Mouse (Mus musculus) sigmoid colon, adult 10 weeks (tissue): ENCODE data around the gene Gpr152. TPM values are rescaled to one million over a fixed set of nuclear protein-coding genes. Genes with fewer than 3 reads are reported as not detected.

Source experiments
- polyA plus RNA-seq: library from polyadenylated mRNA; stranded (reverse); fragments of 350-450 nt; fragmentation: Illumina TruSeq; extraction: RNeasy Lipid Tissue Mini Kit (QIAGEN cat#74804); gene quantifications from one replicate; pipeline ENCODE4 v1.2.3, GENCODE M21; 2014; ENCODE audit warnings: low read depth, low replicate concordance

Gpr152 gene
- not detected for polyA plus RNA-seq

DNA sequence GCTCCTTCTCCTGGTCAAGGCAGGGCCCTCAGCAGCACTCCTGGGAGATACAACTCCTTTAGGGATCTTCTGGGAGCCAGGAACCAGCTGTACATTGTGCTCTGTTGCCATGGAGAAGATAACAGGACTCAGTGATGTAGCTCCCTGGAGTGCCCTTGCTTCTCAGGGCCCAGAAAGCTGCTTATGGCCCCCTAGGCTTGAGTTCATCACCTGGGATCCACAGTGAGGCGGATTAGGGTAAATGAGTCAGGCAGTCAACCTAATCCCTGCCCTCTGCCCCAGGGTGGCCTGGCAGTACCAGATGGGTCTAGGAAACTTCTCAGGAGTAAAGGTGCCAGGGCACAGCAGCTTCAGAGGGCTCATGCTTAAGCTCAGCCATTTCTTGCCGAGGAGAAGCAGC is at the start of gene Gpr152:
Gene Gpr152, plus strand, starts transcription at position 342 of the 400 bp plus-strand sequence.

DNA sequence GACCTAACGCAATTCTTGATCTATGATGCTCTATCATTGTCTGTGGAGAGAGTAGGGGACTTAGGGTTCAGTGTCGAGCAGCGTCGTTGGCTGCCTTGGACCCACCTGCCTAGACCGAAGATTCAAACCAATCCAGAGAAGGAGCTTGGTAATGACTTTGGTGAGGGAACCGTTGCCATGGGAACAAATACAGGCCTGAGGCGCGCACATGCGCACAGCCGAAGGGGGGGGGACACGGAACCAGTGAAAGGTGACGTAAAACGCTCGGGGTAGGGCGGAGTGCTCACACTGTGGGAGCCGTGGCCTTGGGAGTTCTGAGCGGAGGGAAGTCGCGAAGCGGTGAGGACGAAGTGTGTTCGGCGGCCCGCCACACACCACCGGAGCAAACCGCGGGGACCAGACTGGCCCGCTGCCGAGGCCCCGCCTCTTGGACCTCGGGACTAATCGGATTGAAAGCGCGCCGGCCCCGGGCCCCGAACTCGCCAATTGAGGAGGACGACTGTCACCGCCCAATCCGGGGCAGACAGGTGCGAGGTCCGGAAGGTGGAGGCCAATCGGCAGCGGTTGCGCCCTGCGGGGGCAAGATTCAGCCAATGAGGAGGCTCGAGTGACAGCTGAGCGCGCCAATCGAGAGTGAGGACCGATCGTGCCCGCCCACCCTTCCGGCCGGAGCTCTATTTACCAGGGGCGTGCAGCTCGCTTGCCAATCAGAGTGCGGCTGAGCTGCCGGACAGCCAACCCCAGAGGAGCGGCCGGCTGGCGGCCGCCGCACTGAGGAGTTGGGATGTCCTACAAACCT is 42.7 kb upstream of the Gpr152 start, which contains the start of gene Cdk2ap2:
Gene Cdk2ap2, plus strand, starts transcription at position 541 of the 799 bp plus-strand sequence.

DNA sequence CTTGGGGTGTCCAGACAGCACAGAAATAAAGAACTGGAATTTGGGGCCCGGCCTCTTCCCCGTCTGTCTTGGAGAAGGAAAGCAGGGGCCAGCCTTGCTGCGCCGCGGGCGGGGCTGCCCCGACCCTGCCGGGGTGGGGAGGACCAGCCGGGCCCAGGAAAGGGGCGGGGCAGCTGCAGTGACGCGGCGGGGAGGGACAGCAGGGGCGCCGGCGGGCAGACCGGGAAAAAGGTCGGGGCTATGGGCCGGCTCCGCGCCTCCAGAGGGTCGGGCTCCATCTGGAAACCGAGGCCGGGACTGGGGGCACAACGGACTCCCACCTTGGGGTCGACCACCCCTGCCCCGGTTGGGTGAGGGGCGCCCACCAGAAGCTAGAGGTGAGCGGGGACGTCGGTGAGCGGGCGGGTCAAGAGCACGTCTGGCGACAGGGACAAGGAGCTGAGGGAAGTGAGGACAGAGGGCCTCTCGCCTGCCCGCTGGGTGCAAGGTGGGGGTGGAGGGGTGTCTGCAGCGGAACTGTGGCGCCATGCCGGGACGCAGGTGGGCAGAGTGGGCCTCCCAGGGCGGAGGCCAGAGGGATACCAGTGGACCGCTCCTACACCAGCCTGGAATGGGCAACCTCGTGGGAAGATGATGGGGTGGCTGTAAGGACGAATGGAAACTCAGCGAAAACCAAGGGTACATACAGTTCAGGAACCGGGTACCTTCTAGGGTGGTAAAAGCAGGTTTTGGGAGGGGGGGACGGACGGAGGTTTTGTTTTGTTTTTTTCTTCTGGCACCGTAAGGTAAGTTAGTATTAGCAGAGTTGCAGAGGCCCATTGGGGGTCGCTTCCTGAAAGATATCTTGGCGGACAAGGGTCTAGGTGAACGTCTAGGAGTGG is 39.5 kb upstream of the Gpr152 start, which contains the start of gene Pitpnm1:
Gene Pitpnm1, plus strand, starts transcription at position 162 of the 881 bp plus-strand sequence.

DNA sequence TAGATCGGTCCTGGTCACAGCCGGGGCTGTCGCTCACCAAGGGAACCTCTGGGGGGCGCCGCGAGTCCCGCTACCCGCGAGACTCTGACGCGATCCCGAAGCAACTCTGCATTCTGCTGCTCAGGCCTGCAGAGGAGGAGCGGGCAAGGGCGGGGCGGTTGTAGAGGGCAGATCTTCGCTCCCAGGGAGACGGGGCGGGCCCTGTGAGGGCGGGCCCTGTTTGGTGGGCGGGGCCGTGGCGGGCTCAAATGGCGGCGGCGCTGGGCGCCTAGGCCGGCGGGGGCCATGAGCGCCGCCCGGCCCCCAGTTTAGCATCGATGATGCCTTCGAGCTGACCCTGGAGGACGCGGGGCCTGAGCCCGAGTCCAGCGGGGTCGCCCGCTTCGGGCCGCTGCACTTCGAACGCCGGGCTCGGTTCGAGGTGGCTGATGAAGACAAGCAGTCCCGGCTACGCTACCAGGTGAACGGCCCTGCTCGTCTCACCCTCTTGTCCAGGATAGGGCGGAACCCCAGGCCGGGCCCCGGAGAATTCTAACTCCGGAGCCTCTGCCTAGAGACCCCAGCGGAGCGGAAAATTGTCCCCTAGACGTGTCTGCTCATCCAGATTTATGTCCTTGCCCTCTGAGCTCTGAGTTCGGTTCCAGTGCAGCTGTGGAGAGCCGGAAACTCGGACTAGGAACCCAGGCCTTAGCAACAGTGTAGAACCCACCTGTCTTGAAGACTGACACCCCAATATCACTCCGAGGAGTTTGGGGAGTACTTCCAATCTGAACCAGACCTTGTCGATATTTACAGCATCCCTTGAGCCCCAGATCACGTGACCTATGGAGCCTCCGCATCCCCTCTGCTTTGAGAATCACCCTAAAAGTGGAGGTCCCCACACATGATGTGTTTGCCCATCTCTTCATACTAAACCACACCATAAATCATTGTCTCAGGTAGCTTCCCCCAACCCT is 13.6 kb upstream of the Gpr152 start, which contains the start of gene Aip:
Gene Aip, minus strand, starts transcription at position 118 of the 956 bp plus-strand sequence.

DNA sequence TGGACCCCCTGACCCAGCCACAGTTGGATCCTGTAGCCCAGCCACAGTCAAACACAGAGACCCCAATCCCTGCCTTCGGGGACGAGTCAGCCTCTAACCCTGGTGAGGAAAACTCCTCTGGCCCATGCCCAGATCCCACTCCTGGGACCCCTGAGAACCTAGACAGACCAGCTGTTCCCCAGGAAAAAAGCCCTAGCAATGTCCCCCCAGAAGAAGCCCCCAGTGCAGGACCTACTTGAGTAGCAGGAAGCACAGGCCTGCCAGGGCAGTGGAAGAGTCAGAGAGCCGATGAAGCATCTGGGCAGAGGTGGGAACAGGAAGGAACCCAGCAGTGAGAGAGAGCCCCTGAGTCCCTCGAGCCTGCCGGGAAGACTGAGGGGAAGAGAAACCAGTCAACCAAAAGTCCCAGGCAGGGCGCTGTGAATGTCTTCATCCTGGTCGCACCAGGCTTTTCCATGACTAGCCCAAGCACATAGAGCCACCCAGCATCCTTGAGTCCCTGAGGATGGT is 4.2 kb downstream of the Gpr152 start, which contains the start of gene Cabp4:
Gene Cabp4, minus strand, starts transcription at position 275 of the 510 bp plus-strand sequence.

DNA sequence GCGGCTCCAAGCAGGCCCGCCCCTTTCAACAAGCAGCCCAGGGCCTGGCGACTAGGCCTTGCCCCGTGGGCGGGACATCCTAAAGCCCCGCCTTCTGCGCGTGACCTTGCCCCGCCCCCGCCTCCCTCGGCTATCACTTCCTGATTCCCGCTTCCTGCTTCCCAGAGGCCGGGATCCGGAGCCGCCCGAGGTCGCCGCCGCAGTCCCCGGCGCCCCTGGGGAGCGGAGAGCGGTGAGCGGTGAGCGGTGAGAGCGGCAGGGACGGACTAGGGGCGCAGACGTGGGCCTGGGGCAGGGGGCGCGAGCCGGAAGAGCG is 8.9 kb downstream of the Gpr152 start, which contains the start of gene Coro1b:
Gene Coro1b, plus strand, starts transcription at position 129 of the 316 bp plus-strand sequence.

DNA sequence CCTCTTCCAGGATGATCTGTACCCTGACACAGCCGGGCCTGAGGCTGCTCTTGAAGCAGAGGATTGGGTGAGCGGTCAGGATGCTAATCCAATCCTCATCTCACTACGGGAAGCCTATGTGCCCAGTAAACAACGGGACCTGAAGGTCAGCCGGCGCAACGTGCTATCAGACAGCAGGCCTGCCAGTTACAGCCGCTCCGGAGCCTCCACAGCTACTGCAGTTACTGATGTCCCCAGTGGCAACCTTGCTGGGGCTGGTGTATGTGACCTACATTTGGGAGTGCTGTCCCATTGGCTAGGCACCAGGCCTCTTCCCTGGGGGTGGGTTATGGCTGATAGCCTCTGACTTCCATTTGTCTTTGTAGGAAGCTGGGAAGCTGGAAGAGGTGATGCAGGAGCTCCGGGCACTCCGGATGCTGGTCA is 13.7 kb downstream of the Gpr152 start, which contains the start of gene Ptprcap:
Gene Ptprcap, plus strand, starts transcription at position 373 of the 423 bp plus-strand sequence.

DNA sequence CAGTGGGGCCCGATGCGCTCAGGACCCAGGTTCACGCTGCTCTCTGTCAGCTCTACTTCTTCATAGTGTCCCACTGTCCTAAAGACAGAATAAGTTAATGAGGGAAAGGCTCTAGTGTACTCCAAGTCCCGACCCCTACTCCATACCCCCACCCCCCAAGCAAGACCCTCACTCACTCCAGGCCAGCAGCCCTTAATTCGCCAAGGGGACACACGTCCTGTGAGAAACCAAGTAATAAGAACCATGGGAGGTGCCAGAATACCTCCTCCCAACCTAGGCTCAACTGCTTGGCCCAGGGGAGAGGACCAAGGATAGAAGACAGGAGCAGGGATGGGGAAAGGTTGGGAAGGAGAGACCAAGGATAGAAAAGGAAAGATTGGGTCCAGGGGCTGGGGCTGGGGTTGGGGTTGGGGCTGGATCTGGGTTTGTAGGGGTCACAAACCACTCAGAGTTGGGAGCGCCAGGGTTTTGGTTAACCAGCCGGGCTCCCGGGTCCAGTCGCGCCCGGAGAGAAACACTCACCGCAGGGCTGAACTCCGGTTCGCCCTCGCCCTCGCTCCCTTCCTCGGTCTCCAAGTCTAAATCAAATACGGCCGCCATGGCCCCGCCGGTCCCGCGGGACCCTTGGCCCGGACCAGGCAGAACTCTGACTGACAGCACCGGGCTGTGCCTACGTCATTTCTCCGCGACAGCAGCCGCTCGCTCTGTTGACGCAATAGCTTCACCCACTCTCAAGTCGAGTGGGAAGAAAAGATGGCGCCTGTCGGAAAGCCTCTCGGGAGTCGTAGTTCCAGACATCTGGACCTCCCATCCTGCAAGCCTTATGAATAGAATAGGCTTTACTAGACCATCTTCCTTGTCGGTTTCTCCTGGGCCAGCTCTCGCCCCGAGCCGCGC is 23.3 kb downstream of the Gpr152 start, which contains the start of gene Rps6kb2:
Gene Rps6kb2, minus strand, starts transcription at position 709 of the 897 bp plus-strand sequence.

DNA sequence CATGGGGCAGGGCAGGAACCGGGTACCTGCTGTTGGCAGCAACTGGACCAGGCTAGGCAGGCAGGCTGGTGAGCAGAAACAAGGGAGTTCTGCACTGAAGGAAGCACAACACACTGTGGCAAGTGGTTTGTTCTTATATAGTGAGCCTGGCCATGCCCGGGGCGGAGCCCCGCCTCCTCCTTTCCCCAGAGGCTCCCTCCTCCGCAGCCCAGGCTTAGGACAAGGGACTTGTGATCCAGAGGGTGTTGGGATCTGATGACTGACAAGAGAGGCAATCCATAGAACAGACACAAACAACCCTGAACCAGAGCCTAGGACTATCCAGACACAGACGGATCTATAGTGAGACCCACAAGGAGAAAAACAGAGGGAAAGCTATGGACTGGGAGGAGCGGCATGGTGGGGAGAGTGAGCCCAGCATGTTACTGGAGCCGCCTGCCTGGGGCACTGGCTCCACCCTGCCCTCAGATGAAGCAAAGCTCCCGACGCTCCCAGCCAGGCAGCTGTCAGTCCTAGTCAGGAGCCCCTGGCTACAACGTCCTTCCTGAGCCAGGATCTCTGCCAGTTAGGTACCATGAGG is 35.9 kb downstream of the Gpr152 start, which contains the start of gene Carns1:
Gene Carns1, minus strand, starts transcription at position 112 of the 580 bp plus-strand sequence.

DNA sequence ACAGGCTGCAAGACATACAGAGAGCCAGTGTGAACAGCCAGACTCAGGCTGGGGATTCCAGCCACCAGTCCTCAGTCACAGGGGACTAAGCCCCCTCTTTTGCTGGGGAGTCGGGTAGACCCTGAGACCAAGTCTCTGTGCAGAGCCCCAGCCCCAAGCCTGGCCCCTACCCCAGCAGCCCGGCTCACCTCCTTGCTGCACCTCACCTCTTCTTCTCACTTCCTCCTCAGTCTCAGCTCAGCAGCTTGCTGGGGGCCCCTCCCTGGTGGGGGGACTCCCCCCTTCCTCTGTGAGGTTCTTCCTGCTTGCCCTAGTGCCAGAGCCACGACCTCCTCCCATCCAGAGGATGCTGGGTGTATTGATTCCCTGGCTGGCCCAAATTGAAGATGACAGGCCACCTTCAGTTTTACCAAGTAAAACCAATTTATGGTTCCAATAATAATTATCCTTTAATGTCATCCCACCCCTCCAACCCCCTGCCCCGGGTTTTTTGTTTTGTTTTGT is 51.3 kb downstream of the Gpr152 start, which contains the start of gene Tbc1d10c:
Gene Tbc1d10c, minus strand, starts transcription at position 454 of the 504 bp plus-strand sequence.

DNA sequence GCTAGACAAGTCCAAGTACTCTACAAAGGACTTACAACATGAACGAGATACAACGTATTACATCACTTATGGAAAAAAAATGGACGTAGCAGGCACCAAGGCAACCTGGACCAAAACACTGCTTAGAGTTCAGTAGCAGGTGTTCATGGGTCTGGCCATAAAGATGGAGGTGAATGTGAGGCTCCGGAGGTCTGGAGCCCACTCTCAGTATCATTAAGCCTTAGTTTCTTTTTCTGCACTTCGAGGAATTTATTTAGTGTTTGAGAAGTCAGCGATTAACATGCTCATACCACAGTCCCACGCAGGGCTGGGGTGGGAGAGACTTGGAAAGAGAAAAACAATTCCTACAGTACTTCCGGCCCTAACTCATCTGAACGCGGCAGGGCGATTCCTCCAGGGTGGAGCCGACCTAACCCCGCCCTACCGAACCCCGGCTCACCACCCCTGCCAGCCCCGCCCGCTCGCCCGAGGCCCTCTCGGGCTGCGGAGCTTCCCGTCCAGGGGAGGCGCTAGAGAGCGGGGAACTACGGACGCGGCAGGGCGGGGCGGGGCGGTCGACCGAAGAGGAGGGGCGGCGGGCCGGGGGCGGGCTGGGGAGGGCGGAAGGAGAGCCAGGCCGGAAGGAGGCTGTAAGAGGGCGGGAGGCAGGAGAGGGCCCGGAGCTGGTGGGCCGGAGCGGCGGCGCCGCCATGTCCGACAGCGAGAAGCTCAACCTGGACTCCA is 52.1 kb downstream of the Gpr152 start, which contains the start of gene Ppp1ca:
Gene Ppp1ca, plus strand, starts transcription at position 538 of the 723 bp plus-strand sequence.

Other genes starting within 250 kb of the Gpr152 start
- 3.8 TPM for gene Tcirg1, start 232.7 kb upstream of the Gpr152 start, polyA plus RNA-seq
- 5.1 TPM for gene Ndufs8, start 227.0 kb upstream of the Gpr152 start, polyA plus RNA-seq
- gene Aldh3b1, start 210.0 kb upstream of the Gpr152 start, polyA plus RNA-seq, result 0.50 TPM
- 1.8 TPM for gene Unc93b1, start 204.6 kb upstream of the Gpr152 start, polyA plus RNA-seq
- gene Aldh3b3, start 181.1 kb upstream of the Gpr152 start, polyA plus RNA-seq, result not detected
- gene Aldh3b2, start 167.5 kb upstream of the Gpr152 start, polyA plus RNA-seq, result 0.44 TPM
- gene Acy3, start 153.2 kb upstream of the Gpr152 start, polyA plus RNA-seq, result 1.1 TPM
- not detected for gene Tbx10, start 147.0 kb upstream of the Gpr152 start, polyA plus RNA-seq
- gene Nudt8, start 139.2 kb upstream of the Gpr152 start, polyA plus RNA-seq, result not detected
- 0.47 TPM for gene Gm49405, start 139.2 kb upstream of the Gpr152 start, polyA plus RNA-seq
- not detected for gene Doc2g, start 136.5 kb upstream of the Gpr152 start, polyA plus RNA-seq
- gene Ndufv1, start 127.0 kb upstream of the Gpr152 start, polyA plus RNA-seq, result 8.4 TPM
- gene Gstp1, start 101.8 kb upstream of the Gpr152 start, polyA plus RNA-seq, result 27.6 TPM
- 2.6 TPM for gene Gstp2, start 93.8 kb upstream of the Gpr152 start, polyA plus RNA-seq
- not detected for gene Gstp3, start 80.2 kb upstream of the Gpr152 start, polyA plus RNA-seq
- gene Cabp2, start 58.2 kb upstream of the Gpr152 start, polyA plus RNA-seq, result not detected
- gene Cdk2ap2, start 42.6 kb upstream of the Gpr152 start, polyA plus RNA-seq, result 4.7 TPM
- 0.63 TPM for gene Pitpnm1, start 39.8 kb upstream of the Gpr152 start, polyA plus RNA-seq
- gene Aip, start 13.9 kb upstream of the Gpr152 start, polyA plus RNA-seq, result 0.47 TPM
- 0.66 TPM for gene Cabp4, start 4.2 kb downstream of the Gpr152 start, polyA plus RNA-seq
- 53.4 TPM for gene Coro1b, start 8.8 kb downstream of the Gpr152 start, polyA plus RNA-seq
- 10.0 TPM for gene Ptprcap, start 13.8 kb downstream of the Gpr152 start, polyA plus RNA-seq
- 3.2 TPM for gene Rps6kb2, start 23.6 kb downstream of the Gpr152 start, polyA plus RNA-seq
- gene Carns1, start 35.7 kb downstream of the Gpr152 start, polyA plus RNA-seq, result 1.9 TPM
- 1.2 TPM for gene Tbc1d10c, start 51.5 kb downstream of the Gpr152 start, polyA plus RNA-seq
- gene Ppp1ca, start 52.3 kb downstream of the Gpr152 start, polyA plus RNA-seq, result 90.7 TPM
- gene Rad9a, start 61.9 kb downstream of the Gpr152 start, polyA plus RNA-seq, result 2.5 TPM
- 0.44 TPM for gene Clcf1, start 74.5 kb downstream of the Gpr152 start, polyA plus RNA-seq
- gene AC109138.7, start 74.6 kb downstream of the Gpr152 start, polyA plus RNA-seq, result not detected
- not detected for gene Pold4, start 92.1 kb downstream of the Gpr152 start, polyA plus RNA-seq
- gene Ssh3, start 129.4 kb downstream of the Gpr152 start, polyA plus RNA-seq, result 9.6 TPM
- not detected for gene Ankrd13d, start 143.3 kb downstream of the Gpr152 start, polyA plus RNA-seq
- gene Grk2, start 166.4 kb downstream of the Gpr152 start, polyA plus RNA-seq, result 17.6 TPM